Mouse (Mus musculus) ES-E14 (cell line): ENCODE results near the gene Mep1a.

Experiments
- CHD2 ChIP-seq: IDR thresholded peaks from 2 replicates; pipeline ENCODE4 v1.6.1; 2014; ENCODE audit warnings: mild to moderate bottlenecking, low read depth, low read length, inconsistent platforms
- MAFK ChIP-seq: IDR thresholded peaks from 2 replicates; pipeline ENCODE4 v1.6.1; 2014; ENCODE audit warnings: mild to moderate bottlenecking, low read depth, low read length, inconsistent platforms; ENCODE audit not compliant: insufficient read depth
- ZC3H11A ChIP-seq: IDR thresholded peaks from 2 replicates; pipeline ENCODE4 v1.6.1; 2012; ENCODE audit warnings: low read depth, mild to moderate bottlenecking, inconsistent platforms, low read length, borderline replicate concordance
- ZNF384 ChIP-seq: IDR thresholded peaks from 2 replicates; pipeline ENCODE4 v1.6.1; 2012; ENCODE audit warnings: low read depth, low read length, inconsistent platforms

GRCm38 (mm10) chr17:43474775-43475174 is 27.8 kb downstream of the Mep1a start:
- no peak for TF ChIP-seq MAFK
- no peak for TF ChIP-seq CHD2
- TF ChIP-seq ZC3H11A, result no peak
- no peak for TF ChIP-seq ZNF384
